Mouse (Mus musculus) adrenal gland, postnatal 25 days (tissue): ENCODE data around the gene Ifnl3. TPM values are rescaled to one million over a fixed set of nuclear protein-coding genes. Genes with fewer than 3 reads are reported as not detected.

Source experiments
- DNase-seq: peaks from one replicate; pipeline ENCODE4 v3.0.0; 2021; ENCODE audit warnings: mixed read lengths
- microRNA-seq, 2 experiments: library from miRNA; unstranded; fragments of <30 nt; microRNA quantifications; one replicate each; pipeline ENCODE4 v1.2.0; 2021
- total RNA-seq: library from RNA; stranded (reverse); gene quantifications from 2 replicates; pipeline ENCODE4 v1.2.3, GENCODE M21; 2021

The Ifnl3 gene
- total RNA-seq, 1 experiment from 2014 or later, result not detected

GRCm38 (mm10) chr7:28547154-28547553 lies 24.5 kb downstream of the Ifnl3 start, which contains the start of gene Nccrp1:
Gene Nccrp1 (minus strand): TSS chr7:28547254.
- DNase-seq, result no peak

- DNase-seq, result no peak
Observed at GRCm38 (mm10) chr7:28547628-28548027, 25.0 kb downstream of the Ifnl3 start.

GRCm38 (mm10) chr7:28553076-28553475 lies 30.4 kb downstream of the Ifnl3 start:
- no peak for DNase-seq

GRCm38 (mm10) chr7:28555939-28556535 lies 33.4 kb downstream of the Ifnl3 start:
- no peak for DNase-seq

GRCm38 (mm10) chr7:28557069-28557468 lies 34.4 kb downstream of the Ifnl3 start:
- DNase-seq, result no peak

- no peak for DNase-seq
Observed at GRCm38 (mm10) chr7:28557708-28558107, 35.1 kb downstream of the Ifnl3 start.

- peak; percentile 54 for DNase-seq
Observed at GRCm38 (mm10) chr7:28558486-28558885, 35.9 kb downstream of the Ifnl3 start.

- no peak for DNase-seq
Observed at GRCm38 (mm10) chr7:28560856-28561255, 38.2 kb downstream of the Ifnl3 start.

GRCm38 (mm10) chr7:28561967-28562366 lies 39.3 kb downstream of the Ifnl3 start:
- no peak for DNase-seq

GRCm38 (mm10) chr7:28562371-28562770 lies 39.7 kb downstream of the Ifnl3 start:
- no peak for DNase-seq

GRCm38 (mm10) chr7:28562951-28563350 lies 40.3 kb downstream of the Ifnl3 start:
- no peak for DNase-seq

- no peak for DNase-seq
Observed at GRCm38 (mm10) chr7:28565407-28565806, 42.8 kb downstream of the Ifnl3 start.

GRCm38 (mm10) chr7:28567539-28567938 lies 44.9 kb downstream of the Ifnl3 start:
- no peak for DNase-seq

GRCm38 (mm10) chr7:28568253-28568652 lies 45.6 kb downstream of the Ifnl3 start:
- peak; percentile 47 for DNase-seq

GRCm38 (mm10) chr7:28570291-28570981 lies 47.8 kb downstream of the Ifnl3 start:
- DNase-seq, result peak; percentile 52

GRCm38 (mm10) chr7:28570982-28571682 lies 48.5 kb downstream of the Ifnl3 start:
- peak; percentile 54 for DNase-seq

- no peak for DNase-seq
Observed at GRCm38 (mm10) chr7:28572689-28573088, 50.1 kb downstream of the Ifnl3 start.

GRCm38 (mm10) chr7:28573236-28573635 lies 50.6 kb downstream of the Ifnl3 start:
- no peak for DNase-seq

Small RNAs within 50 kb of the gene (microRNA-seq; reads per million reads assigned to microRNA genes)
- 0.36 to 1.0 reads per million in 2 experiments for gene Mir7049

Other genes with a start within 250 kb of the Ifnl3 start
- gene Eid2b, start 245.1 kb upstream of the Ifnl3 start, total RNA-seq, result 19.2 and 21.1 TPM in 2 replicates
- not detected in 2 replicates for gene Selenov, start 231.7 kb upstream of the Ifnl3 start, total RNA-seq
- not detected in 2 replicates for gene Dll3, start 220.6 kb upstream of the Ifnl3 start, total RNA-seq
- 72.0 and 81.3 TPM in 2 replicates for gene Timm50, start 210.8 kb upstream of the Ifnl3 start, total RNA-seq
- 136 and 164 TPM in 2 replicates for gene Supt5, start 184.1 kb upstream of the Ifnl3 start, total RNA-seq
- gene Rps16, start 172.2 kb upstream of the Ifnl3 start, total RNA-seq, result 820 and 1,029 TPM in 2 replicates
- 25.1 and 27.0 TPM in 2 replicates for gene Plekhg2, start 150.2 kb upstream of the Ifnl3 start, total RNA-seq
- gene Zfp36, start 142.6 kb upstream of the Ifnl3 start, total RNA-seq, result 14.8 and 16.1 TPM in 2 replicates
- 31.3 and 34.4 TPM in 2 replicates for gene Med29, start 130.1 kb upstream of the Ifnl3 start, total RNA-seq
- 80.7 and 92.7 TPM in 2 replicates for gene Paf1, start 129.9 kb upstream of the Ifnl3 start, total RNA-seq
- gene Gmfg, start 85.4 kb upstream of the Ifnl3 start, total RNA-seq, result 7.2 and 11.2 TPM in 2 replicates
- gene Lrfn1, start 70.9 kb upstream of the Ifnl3 start, total RNA-seq, result 15.9 and 17.4 TPM in 2 replicates
- gene Ifnl2, start 12.4 kb upstream of the Ifnl3 start, total RNA-seq, result not detected in 2 replicates
- not detected in 2 replicates for gene Sycn, start 18.0 kb downstream of the Ifnl3 start, total RNA-seq
- gene Nccrp1, start 24.4 kb downstream of the Ifnl3 start, total RNA-seq, result not detected in 2 replicates
- gene Samd4b, start 75.3 kb downstream of the Ifnl3 start, total RNA-seq, result 66.6 and 69.4 TPM in 2 replicates
- gene Pak4, start 75.3 kb downstream of the Ifnl3 start, total RNA-seq, result 32.0 and 35.2 TPM in 2 replicates
- not detected in 2 replicates for gene Acp7, start 108.5 kb downstream of the Ifnl3 start, total RNA-seq
- 1.3 and 1.9 TPM in 2 replicates for gene Fbxo27, start 170.0 kb downstream of the Ifnl3 start, total RNA-seq
- gene Fbxo17, start 194.0 kb downstream of the Ifnl3 start, total RNA-seq, result 3.9 and 5.3 TPM in 2 replicates
- gene Mrps12, start 219.0 kb downstream of the Ifnl3 start, total RNA-seq, result 78.8 and 86.5 TPM in 2 replicates
- 15.4 and 22.3 TPM in 2 replicates for gene Sars2, start 219.2 kb downstream of the Ifnl3 start, total RNA-seq
- gene Ccer2, start 233.3 kb downstream of the Ifnl3 start, total RNA-seq, result not detected in 2 replicates
- gene Sirt2, start 243.9 kb downstream of the Ifnl3 start, total RNA-seq, result 71.4 and 75.2 TPM in 2 replicates
- 36.8 and 42.6 TPM in 2 replicates for gene Nfkbib, start 244.7 kb downstream of the Ifnl3 start, total RNA-seq